Mouse (Mus musculus): ENCODE measurements around the gene Mrvi1.
"Not testable (repeated sequence)": the region's sequence is repeated elsewhere in the genome, so short reads cannot be mapped to it uniquely, and the experiment has no call there.

Gene Mrvi1

DNA sequence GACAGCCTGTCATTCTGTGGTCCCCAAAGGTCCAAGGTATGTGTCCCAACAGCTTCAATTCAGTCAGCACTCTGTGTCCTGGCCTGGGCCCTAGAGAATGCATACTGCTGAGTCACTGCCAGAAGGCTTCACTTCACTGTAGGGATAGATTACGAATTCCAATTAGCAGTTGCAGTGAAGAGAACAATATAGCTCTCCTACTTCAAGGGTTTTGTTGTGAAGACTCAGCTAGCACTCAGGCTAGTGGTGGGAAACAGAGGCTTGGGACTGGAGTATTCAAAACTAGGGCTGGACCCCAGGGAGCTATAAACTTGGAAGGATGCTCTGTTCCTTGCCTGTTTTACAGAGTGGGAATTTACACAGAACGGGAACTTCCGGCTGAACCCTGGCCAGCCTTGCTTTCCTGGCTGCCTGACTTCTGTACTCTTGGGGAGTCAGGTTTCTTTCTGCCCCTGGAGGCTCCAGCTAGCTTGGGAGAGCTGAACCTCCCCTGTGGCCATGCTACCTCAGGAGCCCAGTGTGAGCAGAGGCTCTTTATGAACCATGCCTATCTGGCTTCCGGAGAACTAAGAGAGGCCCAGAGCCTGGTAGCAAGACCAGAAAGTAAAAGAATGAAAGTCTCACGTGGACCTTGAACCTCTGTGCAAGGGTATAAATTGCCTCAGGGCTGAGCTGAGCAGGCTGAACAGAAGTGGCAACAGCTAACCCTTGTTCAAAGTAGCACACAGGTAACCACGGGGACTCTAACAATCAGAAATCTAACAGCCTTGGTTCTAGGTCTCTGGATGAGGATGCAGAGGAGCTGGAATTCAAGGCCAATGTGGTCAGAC is 40.3 kb downstream of the Mrvi1 start:
- DNase-seq (ENCODE audit: low spot score in 2 of 2), result no peak

DNA sequence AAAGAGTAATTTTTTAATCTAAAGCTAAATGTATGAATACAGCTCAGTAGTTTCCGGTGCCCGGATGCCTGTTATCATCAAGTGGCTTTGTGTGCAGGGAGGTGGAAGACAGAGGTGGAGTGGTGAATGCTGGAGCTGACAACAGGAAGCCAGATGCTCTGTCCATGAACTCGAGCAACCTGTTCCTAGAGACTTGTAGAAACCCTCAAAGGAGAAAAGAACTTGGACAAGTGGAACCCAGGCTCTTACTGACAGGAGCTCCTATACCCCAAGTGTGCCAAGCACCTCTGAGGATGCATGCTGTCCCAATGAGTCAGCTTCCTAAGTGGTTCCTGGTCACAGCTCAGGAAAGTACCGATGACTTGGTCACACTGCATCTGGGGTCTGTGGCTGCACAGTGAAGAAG is 41.1 kb downstream of the Mrvi1 start:
- no peak for DNase-seq (ENCODE audit: low spot score in 2 of 2)

- DNase-seq (ENCODE audit: low spot score in 2 of 2), result no peak
These were observed 46.2 kb downstream of the Mrvi1 start for GRCm38 (mm10) chr7:110935815-110936762.

DNA sequence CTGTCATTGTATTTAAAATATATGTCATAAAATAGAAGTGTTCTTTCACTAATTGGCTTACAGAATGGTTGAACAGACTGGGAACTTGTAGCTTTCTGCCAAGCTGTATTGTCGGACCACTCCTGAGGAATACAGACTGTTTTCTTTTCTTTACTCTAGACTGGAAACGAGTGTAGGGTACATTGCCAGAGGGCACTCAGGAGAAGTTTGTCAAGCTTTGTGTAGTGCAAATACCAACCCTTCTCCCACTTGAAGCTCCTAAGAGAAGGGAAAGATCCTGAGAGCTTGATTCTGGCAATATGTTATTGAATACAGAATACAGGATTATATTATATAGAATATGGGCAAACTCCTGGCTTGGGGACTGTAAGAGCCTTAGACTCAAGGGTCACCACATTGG is 48.3 kb downstream of the Mrvi1 start:
- no peak for DNase-seq (ENCODE audit: low spot score in 2 of 2)

GRCm38 (mm10) chr7:110933329-110933728 is 48.9 kb downstream of the Mrvi1 start:
- no peak for DNase-seq (ENCODE audit: low spot score in 2 of 2)

DNA sequence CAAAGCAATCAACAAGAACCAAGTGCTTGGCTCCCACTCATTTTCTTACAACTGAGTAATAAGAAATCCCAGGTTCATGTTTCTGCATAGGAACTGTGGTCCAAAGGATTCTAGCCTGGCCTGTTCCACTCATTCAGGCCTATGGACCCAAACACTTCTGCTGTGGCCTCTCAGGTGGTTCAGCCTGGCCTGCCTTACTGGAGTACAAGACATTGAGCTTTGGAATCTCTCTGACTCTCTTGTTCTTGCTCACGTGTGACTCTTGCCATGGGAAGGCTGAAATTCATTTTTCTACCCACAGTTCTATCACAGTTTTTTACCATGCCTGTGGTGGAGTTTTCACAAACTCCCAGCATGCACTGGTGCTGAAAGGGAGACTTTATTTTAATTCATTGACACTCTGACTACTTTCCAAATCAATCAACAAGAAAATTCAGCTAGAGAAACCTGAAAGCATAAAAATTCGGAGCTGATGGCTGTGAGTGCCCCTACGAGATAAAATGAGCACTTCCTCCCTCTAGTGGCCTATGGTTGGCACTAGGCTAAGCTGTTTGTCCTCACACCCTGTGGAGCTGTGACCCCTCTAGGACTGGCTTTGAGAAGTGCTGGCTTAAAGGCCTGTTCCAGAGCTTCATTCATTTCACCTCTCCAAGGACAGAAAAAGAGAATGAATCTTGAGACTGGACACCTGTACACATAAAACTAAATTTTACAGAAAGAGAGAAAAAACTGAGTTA is 52.0 kb downstream of the Mrvi1 start:
- peak in 1 of 2 experiments; percentile 66 for DNase-seq (ENCODE audit: low spot score in 2 of 2)

- DNase-seq (ENCODE audit: low spot score in 2 of 2), result no peak
These were observed 55.7 kb downstream of the Mrvi1 start for GRCm38 (mm10) chr7:110926562-110926961.

- DNase-seq (ENCODE audit: low spot score in 2 of 2), result peak; percentile 72 to 73
These were observed 61.7 kb downstream of the Mrvi1 start for GRCm38 (mm10) chr7:110920331-110921261.

DNA sequence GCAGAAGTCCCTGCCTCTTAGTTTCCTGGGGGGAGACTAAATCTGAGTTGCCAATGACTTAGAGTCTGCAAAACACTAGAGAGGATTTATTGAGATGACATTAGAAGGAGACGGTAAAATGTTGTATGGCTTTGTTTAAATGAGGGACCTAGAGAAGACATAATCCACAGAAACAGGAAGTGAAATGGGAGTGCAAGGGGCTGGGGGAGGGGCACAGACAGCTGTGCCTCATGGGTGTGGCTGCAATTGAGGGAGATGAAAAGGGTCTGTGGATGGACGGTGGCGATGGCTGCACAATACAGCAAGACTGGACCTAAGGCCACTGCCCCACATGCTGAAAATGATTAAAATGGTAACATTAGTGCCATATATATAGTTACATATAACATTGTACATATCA is 62.5 kb downstream of the Mrvi1 start:
- peak; percentile 52 to 80 for DNase-seq (ENCODE audit: low spot score in 2 of 2)

DNA sequence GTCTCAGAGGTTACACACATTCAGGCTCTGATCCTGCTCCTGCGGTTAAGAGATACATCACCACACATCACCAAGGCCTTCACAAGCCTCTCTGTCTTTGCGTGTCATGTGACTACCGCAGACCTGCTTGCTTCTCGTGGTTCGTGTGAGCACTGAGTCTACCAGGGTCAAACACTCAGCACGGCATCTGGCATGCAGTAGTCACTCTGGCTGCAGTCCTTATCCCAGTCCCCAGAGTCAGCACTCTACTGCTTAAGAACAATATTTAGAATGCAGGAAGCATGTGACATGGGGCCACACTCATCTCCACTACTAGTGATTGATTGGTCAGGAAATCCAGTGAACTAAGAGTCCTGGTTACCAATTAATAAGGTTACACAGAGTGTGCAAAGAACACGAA is 66.3 kb downstream of the Mrvi1 start:
- DNase-seq (ENCODE audit: low spot score in 2 of 2), result no peak

- DNase-seq (ENCODE audit: low spot score in 2 of 2), result peak in 1 of 2 experiments; percentile 43
These were observed 67.7 kb downstream of the Mrvi1 start for GRCm38 (mm10) chr7:110914531-110914930.

- no peak for DNase-seq (ENCODE audit: low spot score in 2 of 2)
These were observed 68.5 kb downstream of the Mrvi1 start for GRCm38 (mm10) chr7:110913754-110914153.

DNA sequence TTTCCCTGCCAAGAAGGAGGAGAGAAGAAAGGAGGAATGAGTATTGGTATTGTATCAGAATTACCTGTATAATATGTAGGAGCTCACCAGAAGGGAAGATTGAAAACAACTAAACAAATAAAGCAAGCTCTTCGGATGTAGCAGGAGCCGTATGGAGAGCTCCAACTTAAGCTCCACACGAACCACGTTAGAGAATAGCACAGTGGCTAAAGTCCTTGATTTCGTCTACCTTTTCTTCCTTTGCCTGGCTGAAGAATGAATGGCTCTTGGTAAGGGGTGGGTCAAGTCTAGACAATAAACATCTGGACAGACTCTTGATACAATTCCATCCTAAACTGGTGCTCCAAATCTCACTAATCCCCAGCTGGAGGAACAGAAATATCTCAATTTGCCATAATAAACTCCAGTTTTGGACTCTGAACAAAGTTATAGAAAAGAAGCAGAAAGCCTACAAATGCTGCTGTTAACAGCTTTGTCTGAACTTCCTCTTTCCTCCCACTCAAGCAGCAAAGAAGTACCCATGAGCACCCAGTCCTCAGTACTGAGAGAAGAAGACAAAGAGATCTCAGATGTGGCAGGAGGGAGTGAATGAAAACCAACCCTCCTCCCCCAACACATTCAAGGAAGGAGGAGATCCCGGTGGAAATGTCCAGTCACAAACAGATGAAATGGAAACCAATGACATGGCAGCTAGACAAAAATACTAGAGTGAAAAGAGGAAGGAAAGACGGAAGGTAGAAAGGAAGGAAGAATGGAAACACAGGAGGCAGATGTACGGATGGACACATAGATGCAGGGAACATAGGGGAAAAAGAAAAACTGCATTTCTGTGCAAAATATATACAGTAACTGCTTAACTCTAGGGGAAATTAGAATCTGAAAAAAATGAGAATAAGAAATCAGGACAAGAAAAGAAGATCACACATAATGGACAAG is 73.8 kb downstream of the Mrvi1 start:
- no peak for DNase-seq (ENCODE audit: low spot score in 2 of 2)

GRCm38 (mm10) chr7:110906566-110906965 is 75.7 kb downstream of the Mrvi1 start:
- DNase-seq (ENCODE audit: low spot score in 2 of 2), result no peak

DNA sequence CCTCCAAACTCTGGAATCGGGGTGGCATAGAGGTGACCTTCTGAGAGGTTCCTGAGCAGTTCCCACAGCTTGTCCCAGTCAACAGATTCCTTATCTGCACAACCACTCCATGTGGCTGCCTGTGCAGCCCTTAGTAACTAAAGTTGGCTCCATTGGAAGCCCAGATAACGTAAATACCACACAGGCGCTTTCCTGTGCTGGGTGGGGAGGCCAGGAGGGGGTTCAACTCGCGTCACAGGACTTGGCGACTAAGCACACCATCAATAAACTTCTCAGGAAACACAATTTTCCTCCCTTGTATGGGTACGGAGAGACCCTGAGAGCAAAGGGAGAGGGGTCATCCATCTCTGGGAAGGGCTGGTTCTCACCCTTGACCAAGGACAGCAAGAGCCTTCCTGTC is 79.0 kb downstream of the Mrvi1 start:
- no peak for DNase-seq (ENCODE audit: low spot score in 2 of 2)

DNA sequence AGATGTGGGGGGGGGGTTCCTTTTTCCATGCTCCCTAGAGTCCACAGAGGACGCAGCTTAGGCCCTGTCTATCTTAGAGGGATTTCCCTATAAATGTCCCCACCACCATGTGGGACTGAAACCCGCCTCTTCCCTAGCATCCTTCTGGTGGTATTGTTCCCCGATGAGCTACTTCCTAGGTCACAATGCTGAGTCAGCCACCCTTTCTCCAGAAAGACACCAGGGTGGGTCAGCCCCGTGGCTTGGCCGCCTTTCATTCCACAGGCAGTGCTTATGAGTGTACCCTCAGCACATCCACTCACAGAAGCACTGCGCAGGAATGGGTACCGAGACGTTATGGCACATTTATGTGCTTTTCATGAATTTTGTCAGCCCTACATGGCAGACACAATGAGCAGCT is 85.1 kb downstream of the Mrvi1 start:
- DNase-seq (ENCODE audit: low spot score in 2 of 2), result no peak

DNA sequence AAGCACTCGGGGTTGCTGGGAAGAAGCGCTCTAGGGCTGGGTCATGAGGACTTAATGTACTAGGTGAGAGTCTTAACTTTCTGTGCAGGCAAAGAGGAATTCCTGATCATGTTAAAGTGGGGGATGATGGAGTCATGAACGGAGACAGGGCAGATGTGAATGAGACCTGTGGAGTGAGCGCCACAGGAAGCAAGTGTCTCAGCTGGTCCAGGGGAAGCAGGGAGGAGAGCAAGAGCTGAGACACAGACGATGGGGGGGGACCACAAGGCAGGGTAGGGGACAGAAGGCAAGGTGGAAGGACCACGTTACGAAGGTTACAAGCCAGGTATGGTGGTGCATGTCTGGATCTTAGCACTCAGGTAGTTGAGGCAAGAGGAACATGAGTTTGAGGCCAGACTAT is 85.8 kb downstream of the Mrvi1 start:
- DNase-seq (ENCODE audit: low spot score in 2 of 2), result no peak

DNA sequence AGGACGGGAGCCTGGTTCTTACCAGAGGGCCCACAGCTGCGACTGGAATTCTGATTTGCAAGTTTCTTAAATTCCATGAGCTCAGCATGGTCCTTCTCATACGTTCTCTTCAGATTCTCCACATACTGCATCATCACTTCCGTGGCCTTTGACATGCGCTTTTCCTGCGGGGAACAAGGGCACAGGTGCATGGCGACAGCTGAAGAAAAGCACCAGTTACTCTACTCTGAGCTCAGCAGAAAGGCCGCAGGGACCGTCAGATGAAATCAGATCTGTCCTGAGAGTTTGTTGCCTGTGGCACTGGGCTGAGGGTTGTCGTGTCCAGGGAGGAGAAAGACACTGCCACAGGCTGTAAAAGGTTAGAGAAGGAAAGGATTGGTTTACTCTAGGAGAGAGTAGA is 86.5 kb downstream of the Mrvi1 start:
- DNase-seq (ENCODE audit: low spot score in 2 of 2), result not testable (repeated sequence)

DNA sequence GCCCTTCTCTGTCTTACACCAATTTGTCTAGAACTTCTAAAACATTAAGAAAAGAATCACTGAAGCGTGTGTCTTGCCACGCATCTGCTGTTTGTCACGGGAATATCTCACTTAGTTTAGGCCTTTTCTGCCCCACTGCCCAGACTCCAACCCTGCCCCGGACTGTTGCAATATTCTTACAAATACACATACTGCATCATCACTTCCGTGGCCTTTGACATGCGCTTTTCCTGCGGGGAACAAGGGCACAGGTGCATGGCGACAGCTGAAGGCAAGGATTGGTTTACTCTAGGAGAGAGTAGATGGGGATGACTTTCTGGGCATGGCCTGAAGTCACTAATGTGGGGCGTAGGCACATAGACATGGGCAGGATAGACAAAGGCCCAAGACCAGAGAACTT is 87.6 kb downstream of the Mrvi1 start:
- DNase-seq (ENCODE audit: low spot score in 2 of 2), result no peak

Data from spleen, postnatal 10 days (tissue).